Mouse (Mus musculus) layer of hippocampus, adult 9-11 months (tissue): ENCODE results near the gene Gm32802.
"Not testable (repeated sequence)": the region's sequence is repeated elsewhere in the genome, so short reads cannot be mapped to it uniquely, and the experiment has no call there.

Experiments used
- DNase-seq: peaks from one replicate; pipeline ENCODE4 v3.0.0; 2022

Gene Gm32802

GRCm38 (mm10) chr10:118258388-118258787, at the start of gene Gm32802:
TSS of gene Gm32802 (plus strand) at chr10:118258688.
- DNase-seq: not testable (repeated sequence)

- DNase-seq: not testable (repeated sequence)
Measured at GRCm38 (mm10) chr10:118215719-118216393, 42.6 kb upstream of the Gm32802 start.

DNA sequence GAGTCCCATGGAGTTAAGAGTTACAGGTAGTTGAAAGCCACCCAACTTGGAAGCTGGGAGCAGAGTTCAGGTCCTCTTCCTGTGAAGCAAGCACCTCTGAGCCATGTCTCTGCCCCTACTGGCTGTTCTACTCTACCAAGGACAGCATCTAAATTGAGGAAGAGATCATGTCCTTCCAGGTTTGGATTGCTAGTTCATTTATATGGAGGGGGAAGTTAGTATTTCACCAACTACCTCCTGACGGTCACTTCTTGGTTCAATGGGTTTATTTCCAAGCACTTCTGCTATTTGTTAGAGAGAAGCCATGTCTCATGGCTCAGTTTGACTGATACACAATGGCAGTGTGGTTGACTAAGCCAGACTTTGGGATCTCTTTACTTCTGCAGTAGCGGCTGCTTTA, 30.9 kb upstream of the Gm32802 start:
- DNase-seq: not testable (repeated sequence)

- DNase-seq: not testable (repeated sequence)
Measured at GRCm38 (mm10) chr10:118232607-118233006, 25.9 kb upstream of the Gm32802 start.

DNA sequence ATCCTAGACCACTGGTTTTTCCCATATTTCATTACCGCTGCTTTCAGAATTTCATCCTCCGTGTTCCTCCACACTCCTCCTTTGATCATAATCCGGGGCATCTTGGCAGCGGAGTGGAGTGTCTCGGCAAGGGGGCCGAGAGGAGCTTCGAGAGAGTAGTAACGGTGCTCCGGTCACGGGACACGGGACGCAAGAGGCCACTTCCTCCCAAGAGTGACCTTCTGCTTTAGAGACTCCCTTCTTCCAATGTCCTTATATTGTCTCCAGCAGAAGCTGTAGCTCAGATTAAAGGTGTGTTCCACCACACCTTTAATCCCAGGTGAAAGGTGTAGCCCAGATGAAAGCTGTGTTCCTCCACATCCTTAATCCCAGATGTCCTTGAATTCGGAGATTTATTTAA, 17.8 kb upstream of the Gm32802 start, which contains the start of gene Gm32717:
TSS of gene Gm32717 (minus strand) at position 101 of the 400 bp plus-strand sequence.
- not testable (repeated sequence) for DNase-seq

GRCm38 (mm10) chr10:118249006-118249595, 9.4 kb upstream of the Gm32802 start:
- peak; percentile 28 for DNase-seq

GRCm38 (mm10) chr10:118250852-118251295, 7.6 kb upstream of the Gm32802 start:
- DNase-seq: peak; percentile 6

DNA sequence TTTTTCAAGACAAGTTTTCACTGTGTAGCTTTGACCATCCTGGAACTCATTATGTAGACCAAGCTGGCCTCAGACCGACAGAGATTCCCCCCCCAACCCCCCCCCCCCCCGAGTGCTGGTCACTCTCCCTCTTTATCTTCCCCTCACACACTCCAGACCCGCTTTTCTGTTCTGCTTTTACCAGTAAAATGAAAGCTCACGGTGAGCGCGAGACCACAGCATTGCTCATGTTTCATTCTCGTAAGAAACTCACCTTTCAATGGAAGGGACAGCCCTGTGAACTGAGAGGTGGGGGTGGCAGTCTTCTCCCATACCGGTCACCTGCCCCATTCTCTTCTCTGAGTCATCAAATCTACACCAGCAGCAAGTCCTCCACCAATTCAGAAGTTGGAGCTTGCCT, 10.3 kb downstream of the Gm32802 start:
- DNase-seq: not testable (repeated sequence)

- DNase-seq: not testable (repeated sequence)
Measured at GRCm38 (mm10) chr10:118271416-118271815, 12.9 kb downstream of the Gm32802 start.

GRCm38 (mm10) chr10:118278069-118278468, 19.6 kb downstream of the Gm32802 start:
- not testable (repeated sequence) for DNase-seq

DNA sequence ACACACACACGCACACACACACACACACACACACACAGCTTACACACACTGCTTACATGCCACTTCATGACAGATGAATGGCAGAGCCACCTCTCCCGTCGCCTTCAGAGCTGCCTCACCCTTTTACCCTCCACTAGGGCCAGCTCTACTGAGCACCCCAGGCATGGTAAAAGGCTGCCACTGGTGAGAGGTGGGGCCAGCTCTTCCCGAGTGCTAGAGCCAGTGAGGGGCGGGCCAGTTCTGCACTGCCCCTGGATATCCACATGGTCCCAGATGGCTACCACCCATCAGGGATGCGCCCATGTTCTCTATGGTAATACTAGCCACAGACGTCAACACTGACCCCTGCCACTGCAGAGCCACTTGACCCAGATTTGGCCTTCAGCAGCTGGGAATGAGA, 24.1 kb downstream of the Gm32802 start:
- DNase-seq: not testable (repeated sequence)

GRCm38 (mm10) chr10:118283016-118283415, 24.5 kb downstream of the Gm32802 start:
- DNase-seq: not testable (repeated sequence)

GRCm38 (mm10) chr10:118294938-118295337, 36.5 kb downstream of the Gm32802 start, which contains the start of gene Iltifb:
TSS of gene Iltifb (minus strand) at chr10:118295038.
- no peak for DNase-seq

GRCm38 (mm10) chr10:118302133-118302532, 43.6 kb downstream of the Gm32802 start:
- DNase-seq: not testable (repeated sequence)
